Mouse (Mus musculus): ENCODE measurements at regions not wholly inside any gene's neighbourhood (a gene's known extent, or its start where the extent isn't known, plus 50 kb on each side); places are given as distances from the start of the nearest gene placed in this dataset.

DNA sequence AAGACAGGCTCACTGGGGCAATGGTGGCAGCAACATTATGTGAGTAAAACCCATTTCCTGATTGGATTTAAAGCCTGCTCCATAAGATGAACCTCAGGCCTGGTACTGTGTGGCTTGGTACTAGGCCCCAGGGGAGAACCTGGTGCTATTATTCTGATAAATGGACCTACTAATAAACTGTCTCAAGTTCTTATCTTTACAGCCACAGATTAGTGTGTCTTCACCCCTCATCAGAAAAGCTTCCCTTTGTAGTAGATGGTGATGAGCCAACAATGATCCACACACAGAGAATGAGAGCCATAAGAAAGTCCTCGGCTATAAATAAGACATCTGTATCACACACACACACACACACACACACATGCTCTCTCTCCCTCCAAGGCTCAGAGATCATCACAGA, 73.7 kb downstream of the Zfp36l1 start:
- Histone ChIP-seq H3K4me1 (ENCODE audit: control insufficient read depth, insufficient read depth, low read length) (peaks cover 3% of the 10 kb centered on the region; the same call in 1 of the 2 replicates), H3K27ac (ENCODE audit: insufficient read depth, low read depth, low read length) (no peak overlapping the region), H3K4me3 (ENCODE audit: insufficient read depth, low read length) (no peak overlapping the region)
- no peak for TF ChIP-seq POLR2A (IDR thresholded peaks at IDR 0.05; ENCODE audit: borderline replicate concordance, low read depth, low read length)
- no peak for TF ChIP-seq CTCF (IDR thresholded peaks at IDR 0.05; ENCODE audit: low read depth, low read length)

GRCm38 (mm10) chr12:80035500-80036271, 77.1 kb downstream of the Zfp36l1 start:
- H3K27ac ChIP-seq (ENCODE audit: insufficient read depth, low read depth, low read length): no peak overlapping the region
- no peak for TF ChIP-seq POLR2A (IDR thresholded peaks at IDR 0.05; ENCODE audit: borderline replicate concordance, low read depth, low read length)
- TF ChIP-seq CTCF (IDR thresholded peaks at IDR 0.05; ENCODE audit: low read depth, low read length): no peak
- H3K4me1 ChIP-seq (ENCODE audit: control insufficient read depth, insufficient read depth, low read length): no peaks in the 10 kb centered on the region
- no peak overlapping the region for H3K4me3 ChIP-seq (ENCODE audit: insufficient read depth, low read length)

DNA sequence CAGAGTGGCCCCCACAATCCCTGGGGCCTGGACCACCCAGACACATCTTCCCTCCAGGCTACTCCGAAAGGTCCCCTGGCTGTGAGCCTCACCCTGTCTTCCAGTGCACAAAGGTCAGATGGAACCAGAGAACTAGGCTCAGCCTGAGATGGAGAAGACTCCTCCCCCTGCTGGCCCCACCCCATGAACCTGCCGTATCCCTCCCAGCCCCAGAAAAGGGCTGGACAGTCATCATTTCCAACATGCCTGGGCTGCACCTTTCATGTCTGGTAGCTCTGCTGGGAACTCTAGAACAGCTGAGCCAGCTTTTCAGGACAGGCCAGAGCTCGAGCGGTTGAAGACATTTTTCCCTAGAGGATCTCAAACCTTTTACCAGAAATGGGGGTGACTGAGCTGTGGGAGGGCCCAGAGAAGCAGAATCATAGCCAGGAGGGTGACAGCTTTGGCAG, 77.8 kb downstream of the Zfp36l1 start:
- no peak overlapping the region for H3K27ac ChIP-seq (ENCODE audit: insufficient read depth, low read depth, low read length)
- no peak overlapping the region for H3K4me3 ChIP-seq (ENCODE audit: insufficient read depth, low read length)
- no peak for TF ChIP-seq CTCF (IDR thresholded peaks at IDR 0.05; ENCODE audit: low read depth, low read length)
- TF ChIP-seq POLR2A (IDR thresholded peaks at IDR 0.05; ENCODE audit: borderline replicate concordance, low read depth, low read length): no peak
- H3K4me1 ChIP-seq (ENCODE audit: control insufficient read depth, insufficient read depth, low read length): no peaks in the 10 kb centered on the region

GRCm38 (mm10) chr12:80034100-80034499, 78.7 kb downstream of the Zfp36l1 start:
- H3K4me3 ChIP-seq (ENCODE audit: insufficient read depth, low read length): no peak overlapping the region
- no peaks in the 10 kb centered on the region for H3K4me1 ChIP-seq (ENCODE audit: control insufficient read depth, insufficient read depth, low read length)
- TF ChIP-seq CTCF (IDR thresholded peaks at IDR 0.05; ENCODE audit: low read depth, low read length) (no peak), POLR2A (IDR thresholded peaks at IDR 0.05; ENCODE audit: borderline replicate concordance, low read depth, low read length) (no peak)
- H3K27ac ChIP-seq (ENCODE audit: insufficient read depth, low read depth, low read length): no peak overlapping the region

DNA sequence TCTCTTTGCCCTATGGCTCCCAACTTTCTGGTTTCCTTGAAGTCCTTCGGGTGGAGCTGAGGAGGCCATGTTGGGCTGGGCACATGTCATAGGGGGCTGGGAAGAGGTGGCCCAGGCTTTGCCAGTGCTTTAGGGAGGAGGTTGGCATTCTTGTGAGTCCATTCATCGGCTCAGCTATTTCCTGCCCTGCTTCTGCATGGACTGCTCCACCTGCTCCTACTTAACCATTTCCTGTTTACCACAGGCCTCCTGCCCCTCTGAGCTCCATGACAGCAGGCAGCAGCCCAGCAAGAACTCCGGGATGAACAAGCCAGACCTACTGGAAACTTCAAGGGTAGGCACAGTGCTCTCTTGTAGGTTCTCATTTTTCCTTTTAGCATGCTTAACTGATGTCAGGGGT, 80.3 kb downstream of the Zfp36l1 start:
- TF ChIP-seq POLR2A (IDR thresholded peaks at IDR 0.05; ENCODE audit: borderline replicate concordance, low read depth, low read length) (no peak), CTCF (IDR thresholded peaks at IDR 0.05; ENCODE audit: low read depth, low read length) (no peak)
- Histone ChIP-seq H3K4me1 (ENCODE audit: control insufficient read depth, insufficient read depth, low read length) (no peaks in the 10 kb centered on the region), H3K27ac (ENCODE audit: insufficient read depth, low read depth, low read length) (no peak overlapping the region), H3K4me3 (ENCODE audit: insufficient read depth, low read length) (no peak overlapping the region)

GRCm38 (mm10) chr12:80028301-80028700, 84.5 kb downstream of the Zfp36l1 start:
- no peak overlapping the region for H3K27ac ChIP-seq (ENCODE audit: insufficient read depth, low read depth, low read length)
- no peak for TF ChIP-seq POLR2A (IDR thresholded peaks at IDR 0.05; ENCODE audit: borderline replicate concordance, low read depth, low read length)
- TF ChIP-seq CTCF (IDR thresholded peaks at IDR 0.05; ENCODE audit: low read depth, low read length): no peak
- H3K4me1 ChIP-seq (ENCODE audit: control insufficient read depth, insufficient read depth, low read length): no peaks in the 10 kb centered on the region
- no peak overlapping the region for H3K4me3 ChIP-seq (ENCODE audit: insufficient read depth, low read length)

GRCm38 (mm10) chr12:80023107-80024078, 89.4 kb downstream of the Zfp36l1 start:
- H3K4me3 ChIP-seq (ENCODE audit: insufficient read depth, low read length): no peak overlapping the region
- H3K4me1 ChIP-seq (ENCODE audit: control insufficient read depth, insufficient read depth, low read length): no peaks in the 10 kb centered on the region
- TF ChIP-seq CTCF (IDR thresholded peaks at IDR 0.05; ENCODE audit: low read depth, low read length) (no peak), POLR2A (IDR thresholded peaks at IDR 0.05; ENCODE audit: borderline replicate concordance, low read depth, low read length) (no peak)
- H3K27ac ChIP-seq (ENCODE audit: insufficient read depth, low read depth, low read length): no peak overlapping the region

DNA sequence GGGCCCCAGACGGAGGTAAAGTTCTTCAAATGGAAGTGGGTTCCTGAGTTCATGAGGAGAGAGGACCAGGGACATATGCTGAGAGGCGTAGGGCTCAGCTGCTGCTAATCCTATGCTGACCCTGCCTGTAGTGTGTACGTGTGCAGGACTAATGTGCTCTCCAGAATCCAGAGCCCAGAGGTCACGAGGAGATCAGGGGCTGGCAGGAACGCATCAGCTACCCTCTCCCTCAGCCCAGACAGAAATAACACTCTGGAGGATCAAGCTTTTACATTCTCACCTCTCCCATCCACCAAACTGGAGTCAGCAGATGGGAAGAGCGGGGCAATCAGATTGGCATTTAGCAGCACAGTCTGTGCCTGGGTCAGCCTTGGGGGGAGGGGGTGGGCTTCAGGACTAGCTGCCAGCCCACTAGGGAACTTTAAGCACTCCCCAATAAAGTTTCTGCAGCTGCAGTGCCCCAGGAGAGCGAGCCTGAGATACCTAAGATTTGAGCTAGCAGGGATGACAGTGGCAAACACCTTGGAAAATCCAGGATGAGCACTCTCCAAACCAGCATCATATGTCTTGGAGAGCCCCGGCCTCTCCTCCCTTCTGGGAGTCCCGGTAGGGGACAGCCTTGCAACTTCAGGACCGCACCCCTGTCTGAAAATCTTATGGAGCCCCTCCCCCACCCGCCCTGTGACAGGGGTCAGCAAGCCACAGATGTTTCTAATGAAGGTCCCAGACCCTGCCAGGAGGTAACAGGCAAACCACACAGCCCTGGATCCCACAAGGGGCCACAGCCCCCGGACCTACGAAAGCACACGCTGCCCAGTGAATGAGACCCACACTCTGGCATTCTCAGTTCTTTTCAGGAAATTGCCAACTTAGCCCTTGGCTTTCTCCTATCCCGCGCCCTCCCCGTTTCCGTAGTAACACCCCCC, 90.4 kb downstream of the Zfp36l1 start:
- no peak for TF ChIP-seq CTCF (IDR thresholded peaks at IDR 0.05; ENCODE audit: low read depth, low read length)
- no peak for TF ChIP-seq POLR2A (IDR thresholded peaks at IDR 0.05; ENCODE audit: borderline replicate concordance, low read depth, low read length)
- no peak overlapping the region for H3K27ac ChIP-seq (ENCODE audit: insufficient read depth, low read depth, low read length)
- no peaks in the 10 kb centered on the region for H3K4me1 ChIP-seq (ENCODE audit: control insufficient read depth, insufficient read depth, low read length)
- no peak overlapping the region for H3K4me3 ChIP-seq (ENCODE audit: insufficient read depth, low read length)

DNA sequence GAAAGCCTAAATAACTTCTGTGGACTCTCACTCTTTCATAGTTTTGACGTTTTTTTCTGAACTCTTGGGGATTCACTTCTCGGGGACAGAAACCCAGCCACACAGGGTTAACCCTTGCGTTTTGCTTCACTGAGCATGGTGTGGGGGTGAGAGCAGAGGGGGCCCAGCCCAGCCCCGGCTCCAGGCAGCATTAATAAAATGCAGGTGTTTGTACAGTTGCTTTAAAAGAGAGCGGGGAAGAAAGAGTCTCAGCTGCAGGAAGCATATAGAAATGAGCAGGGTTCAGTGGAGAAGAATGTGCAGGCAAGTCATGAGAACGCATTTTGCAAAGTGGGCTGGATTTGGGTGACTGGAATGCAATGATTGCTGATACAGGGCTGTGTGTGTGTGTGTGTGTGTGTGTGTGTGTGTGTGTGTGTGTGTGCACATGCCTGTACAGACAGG, 91.8 kb downstream of the Zfp36l1 start:
- TF ChIP-seq POLR2A (IDR thresholded peaks at IDR 0.05; ENCODE audit: borderline replicate concordance, low read depth, low read length) (no peak), CTCF (IDR thresholded peaks at IDR 0.05; ENCODE audit: low read depth, low read length) (no peak)

More for the DNA sequence above, 91.8 kb downstream of the Zfp36l1 start:
- Histone ChIP-seq H3K4me1 (ENCODE audit: control insufficient read depth, insufficient read depth, low read length) (no peaks in the 10 kb centered on the region), H3K27ac (ENCODE audit: insufficient read depth, low read depth, low read length) (no peak overlapping the region), H3K4me3 (ENCODE audit: insufficient read depth, low read length) (no peak overlapping the region)
